Mouse (Mus musculus) lung, postnatal 0 days (tissue): Measurements from ENCODE around the gene Nomo1.

ENCODE experiments used
- CTCF ChIP-seq: IDR thresholded peaks from 2 replicates; pipeline ENCODE4 v1.5.1; 2016; ENCODE audit warnings: antibody characterized with exemption, mild to moderate bottlenecking
- EP300 ChIP-seq: IDR thresholded peaks from 2 replicates; pipeline ENCODE4 v1.6.1; 2016; ENCODE audit warnings: antibody characterized with exemption, mild to moderate bottlenecking, control low read depth

- TF ChIP-seq EP300: no peak
- TF ChIP-seq CTCF: no peak
These were observed 77.8 kb downstream of the Nomo1 start for GRCm38 (mm10) chr7:46111212-46111817.
